Comparison of ENCODE assay signal across 18 mouse cellular contexts in the genomic region with DNA sequence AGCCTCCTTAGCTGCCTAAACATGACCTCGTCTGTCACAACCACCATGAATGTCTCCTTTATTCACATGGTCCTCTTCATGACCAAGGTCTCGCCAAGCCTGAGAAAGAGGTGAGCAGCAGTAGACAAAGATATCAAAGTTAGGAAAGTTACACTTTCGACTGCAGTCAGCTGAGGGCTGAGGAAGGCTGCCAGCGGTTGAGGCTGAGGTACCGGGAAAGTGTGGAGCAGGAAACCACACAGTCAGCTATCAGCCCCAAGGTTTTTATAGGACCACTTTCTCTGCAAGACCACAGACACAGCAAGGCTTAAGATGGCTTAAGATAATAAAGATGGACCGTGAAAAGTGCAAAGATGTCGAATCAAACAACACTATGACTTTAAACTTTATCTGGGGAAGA. TPM values are rescaled to one million over a fixed set of nuclear protein-coding genes. Genes with fewer than 3 reads are reported as not detected.
DNase-seq lines count a peak whose midpoint lies in the region; ATAC-seq and TF ChIP-seq lines count a peak whose summit lies in the region.
"Had no signal": no experiment of that assay in that cellular context is flagged by ENCODE, and none has a peak within 500 bp of the region (broad histone marks: within the 10 kb centered on the region; RNA-seq: fewer than 3 reads in every experiment).

No protein-coding gene starts in this region.

- no peak overlapping the region for H3K4me3 ChIP-seq in embryonic facial prominence, embryonic 13.5 days
- no peak overlapping the region for H3K4me3 ChIP-seq in embryonic facial prominence, embryonic 10.5 days
- H3K4me3 ChIP-seq in testis, adult 2 months (ENCODE audit: control insufficient read depth, low read depth, low read length) = no peak overlapping the region
- no peak overlapping the region for H3K4me3 ChIP-seq in forebrain, embryonic 12.5 days (replicated peaks)
- H3K4me3 ChIP-seq: embryonic facial prominence, embryonic 15.5 days; erythroblast, embryonic 14.5 days; heart, embryonic 15.5 days; hindbrain, embryonic 15.5 days had no signal

- H3K27me3 ChIP-seq in embryonic facial prominence, embryonic 13.5 days = no peaks in the 10 kb centered on the region
- H3K27me3 ChIP-seq in embryonic facial prominence, embryonic 10.5 days (replicated peaks; ENCODE audit: low read depth, poor library complexity, severe bottlenecking) = no peaks in the 10 kb centered on the region
- H3K27me3 ChIP-seq in testis, adult 2 months (ENCODE audit: control insufficient read depth, insufficient read depth, low read length) = no peaks in the 10 kb centered on the region
- no peaks in the 10 kb centered on the region for H3K27me3 ChIP-seq in forebrain, embryonic 12.5 days
- H3K27me3 ChIP-seq: embryonic facial prominence, embryonic 15.5 days; heart, embryonic 15.5 days; hindbrain, embryonic 15.5 days had no signal

- no peaks in the 10 kb centered on the region for H3K9me3 ChIP-seq in embryonic facial prominence, embryonic 13.5 days
- no peaks in the 10 kb centered on the region for H3K9me3 ChIP-seq in embryonic facial prominence, embryonic 10.5 days
- no peaks in the 10 kb centered on the region for H3K9me3 ChIP-seq in forebrain, embryonic 12.5 days
- H3K9me3 ChIP-seq: embryonic facial prominence, embryonic 15.5 days; heart, embryonic 15.5 days; hindbrain, embryonic 15.5 days had no signal

- no peak overlapping the region for H3K9ac ChIP-seq in embryonic facial prominence, embryonic 13.5 days
- no peak overlapping the region for H3K9ac ChIP-seq in forebrain, embryonic 12.5 days
- H3K9ac ChIP-seq: embryonic facial prominence, embryonic 15.5 days; forebrain, postnatal 0 days; heart, embryonic 15.5 days; hindbrain, embryonic 15.5 days had no signal

- WGBS in embryonic facial prominence, embryonic 13.5 days = 44% methylated on average over 7 of the region's 7 CpGs
- 49% methylated on average over 7 of the region's 7 CpGs for WGBS in embryonic facial prominence, embryonic 10.5 days
- WGBS in forebrain, embryonic 12.5 days = 66% methylated on average over 7 of the region's 7 CpGs

- peak overlapping the region; percentile 44; the same call in 1 of the 2 replicates for H3K27ac ChIP-seq in embryonic facial prominence, embryonic 13.5 days
- H3K27ac ChIP-seq in embryonic facial prominence, embryonic 10.5 days (replicated peaks) = no peak overlapping the region
- H3K27ac ChIP-seq in testis, adult 2 months (ENCODE audit: control insufficient read depth, insufficient read depth, low read depth, low read length) = peak overlapping the region; percentile 71
- no peak overlapping the region for H3K27ac ChIP-seq in forebrain, embryonic 12.5 days
- H3K27ac ChIP-seq: embryonic facial prominence, embryonic 15.5 days; heart, embryonic 15.5 days; hindbrain, embryonic 15.5 days had no signal

- no peak overlapping the region for H3K4me2 ChIP-seq in embryonic facial prominence, embryonic 13.5 days
- H3K4me2 ChIP-seq in forebrain, embryonic 12.5 days = no peak overlapping the region
- H3K4me2 ChIP-seq: embryonic facial prominence, embryonic 15.5 days; heart, embryonic 15.5 days; hindbrain, embryonic 15.5 days had no signal

- TF ChIP-seq CTCF in testis, adult 2 months (IDR thresholded peaks at IDR 0.05; ENCODE audit: control insufficient read depth, insufficient read depth, insufficient replicate concordance, low read depth, low read length) = no peak

- TF ChIP-seq POLR2A in testis, adult 2 months (IDR thresholded peaks at IDR 0.05; ENCODE audit: control insufficient read depth, low read depth, low read length) = no peak

- no peak for ATAC-seq in embryonic facial prominence, embryonic 13.5 days (ENCODE audit: insufficient number of reproducible peaks, insufficient read depth, low FRiP score, low TSS enrichment, low read depth)
- peak; percentile 75 for ATAC-seq in megakaryocyte progenitor cell, adult 5-6 weeks (replicated peaks; ENCODE audit: poor library complexity)
- ATAC-seq in forebrain, embryonic 12.5 days (ENCODE audit: low FRiP score) = no peak
- ATAC-seq: forebrain, postnatal 0 days; intestine, embryonic 16.5 days had no signal

- no peaks in the 10 kb centered on the region for H3K36me3 ChIP-seq in embryonic facial prominence, embryonic 13.5 days
- no peaks in the 10 kb centered on the region for H3K36me3 ChIP-seq in embryonic facial prominence, embryonic 10.5 days (replicated peaks)
- no peaks in the 10 kb centered on the region for H3K36me3 ChIP-seq in testis, adult 2 months (ENCODE audit: control insufficient read depth, insufficient read depth, low read length)
- no peaks in the 10 kb centered on the region for H3K36me3 ChIP-seq in forebrain, embryonic 12.5 days (replicated peaks)
- H3K36me3 ChIP-seq: embryonic facial prominence, embryonic 15.5 days; heart, embryonic 15.5 days; hindbrain, embryonic 15.5 days had no signal

- H3K4me1 ChIP-seq in embryonic facial prominence, embryonic 13.5 days = peaks cover 21% of the 10 kb centered on the region
- peaks cover 14% of the 10 kb centered on the region for H3K4me1 ChIP-seq in embryonic facial prominence, embryonic 10.5 days
- no peaks in the 10 kb centered on the region; the same call in 1 of the 2 replicates for H3K4me1 ChIP-seq in testis, adult 2 months (ENCODE audit: control insufficient read depth, insufficient read depth, low read length)
- H3K4me1 ChIP-seq in forebrain, embryonic 12.5 days = no peaks in the 10 kb centered on the region
- H3K4me1 ChIP-seq: heart, embryonic 15.5 days; hindbrain, embryonic 15.5 days had no signal

- DNase-seq in embryonic facial prominence, embryonic 10.5 days (ENCODE audit: low spot score) = no peak
- DNase-seq in testis, postnatal 10 days (ENCODE audit: low spot score) = no peak
- no peak for DNase-seq in retina, postnatal 1 day
- DNase-seq: adrenal gland, postnatal 10 days; cerebellum, adult 11 months; cerebellum, adult 8-10 months; forebrain, postnatal 0 days; gastrocnemius, postnatal 14 days; heart, postnatal 14 days had no signal

RNA-seq across cellular contexts. Expression of gene Eps8, which starts 17.2 kb away (rescaled TPM):
- 34.4 and 49.9 TPM in 2 replicates for polyA plus RNA-seq in embryonic facial prominence, embryonic 13.5 days (2015; fragmentation: Nextera tagmentation; extraction: Ambion mirVana)
- 7.4 and 8.2 TPM in 2 replicates for polyA plus RNA-seq in embryonic facial prominence, embryonic 10.5 days (2016; fragmentation: Nextera tagmentation; extraction: Ambion mirVana)
- 4.2 and 5.4 TPM in 2 replicates for polyA plus RNA-seq in testis, adult 2 months (2012; rRNA removed)
- 3.1 and 4.3 TPM in 2 replicates for total RNA-seq in megakaryocyte progenitor cell, adult 5-6 weeks (2015)
- 2.0 and 6.9 TPM in 2 replicates for total RNA-seq in megakaryocyte progenitor cell, adult 5-6 weeks (2017)
- polyA plus RNA-seq in forebrain, embryonic 12.5 days (2016; fragmentation: Nextera tagmentation; extraction: Ambion mirVana) = 8.0 and 9.9 TPM in 2 replicates

Comparison
In these comparisons a context has a peak if more than half of its experiments do, and no peak if none do; other contexts are left out.
1. H3K27ac ChIP-seq: peak in embryonic facial prominence, embryonic 13.5 days (single experiment) and testis, adult 2 months (single experiment); none in embryonic facial prominence, embryonic 10.5 days (single experiment) and forebrain, embryonic 12.5 days (single experiment).